Mouse (Mus musculus): ENCODE results near the gene Plekha4.

DNA sequence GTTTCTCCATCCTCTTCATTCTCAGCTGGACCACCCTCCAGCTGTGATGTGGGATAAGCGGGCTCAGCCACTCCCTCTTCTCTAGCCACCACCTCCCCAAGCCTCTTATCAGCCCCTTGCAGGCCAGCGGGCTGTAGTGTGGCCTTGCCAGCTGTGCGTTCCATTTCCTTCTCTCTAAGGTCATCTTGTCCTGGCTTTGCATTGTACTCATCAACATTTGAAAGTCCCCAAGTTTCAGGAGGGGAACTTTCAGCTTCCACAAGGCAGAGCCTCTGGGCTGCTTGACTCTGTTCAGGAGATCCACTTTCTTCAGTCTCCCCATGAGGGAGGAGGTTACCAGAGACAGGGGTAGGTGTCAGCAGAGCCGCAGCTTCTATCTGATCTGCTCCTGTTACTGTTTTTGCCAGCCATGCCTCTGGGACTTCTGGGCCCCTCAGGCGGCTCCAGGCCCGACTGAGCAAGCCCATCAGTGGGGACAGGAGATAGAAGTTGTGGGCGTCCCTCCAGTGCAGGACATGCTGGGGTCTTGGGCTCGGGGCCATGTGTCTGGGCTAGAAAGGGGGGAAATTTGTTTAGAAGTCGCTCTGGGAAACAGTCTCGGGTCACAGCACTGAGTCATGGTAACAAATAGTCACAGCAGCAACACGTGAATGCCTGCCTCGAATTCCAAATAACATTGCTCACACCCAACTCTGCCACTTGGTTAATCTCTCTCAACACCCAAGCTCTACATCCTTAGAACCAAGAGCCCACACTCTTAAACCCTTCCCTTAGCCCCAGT lies 1.1 kb upstream of the Plekha4 start:
- TF ChIP-seq CTCF (IDR thresholded peaks at IDR 0.05; ENCODE audit: low read depth) (no peak), EP300 (IDR thresholded peaks at IDR 0.05; ENCODE audit: low read depth) (peak; percentile 96)

Data from liver, postnatal 0 days (tissue).